Mouse (Mus musculus) yolk sac, embryonic 10.5 days (tissue): ENCODE results near the gene Ces1a.

Source experiments
- DNase-seq: peaks from one replicate; pipeline ENCODE4 v3.0.0-alpha.2; 2017; ENCODE audit warnings: low spot score

Ces1a gene

GRCm38 (mm10) chr8:93048092-93048491, at the start of gene Ces1a:
Gene Ces1a, minus strand, starts transcription at chr8:93048192.
- DNase-seq: no peak

DNA sequence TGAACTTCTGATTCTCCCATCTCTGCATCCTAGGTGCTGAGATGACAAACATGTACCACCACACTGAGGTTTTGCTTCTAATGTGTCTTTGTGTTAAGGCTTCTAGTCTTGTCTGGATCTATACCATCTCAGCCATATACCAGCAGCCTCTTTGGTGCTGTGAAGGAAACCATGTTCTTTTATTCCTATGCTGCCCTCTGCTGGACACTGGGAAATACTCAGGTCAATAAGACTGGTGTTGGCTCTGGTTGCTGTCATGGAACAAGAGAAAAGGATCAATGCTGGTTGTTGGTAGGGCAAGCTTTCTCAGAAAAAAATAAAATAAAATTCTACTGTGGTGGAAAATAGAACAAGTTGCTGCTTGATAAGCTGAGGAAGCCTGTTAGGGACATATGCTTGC, 47.4 kb upstream of the Ces1a start:
- peak; percentile 13 for DNase-seq

DNA sequence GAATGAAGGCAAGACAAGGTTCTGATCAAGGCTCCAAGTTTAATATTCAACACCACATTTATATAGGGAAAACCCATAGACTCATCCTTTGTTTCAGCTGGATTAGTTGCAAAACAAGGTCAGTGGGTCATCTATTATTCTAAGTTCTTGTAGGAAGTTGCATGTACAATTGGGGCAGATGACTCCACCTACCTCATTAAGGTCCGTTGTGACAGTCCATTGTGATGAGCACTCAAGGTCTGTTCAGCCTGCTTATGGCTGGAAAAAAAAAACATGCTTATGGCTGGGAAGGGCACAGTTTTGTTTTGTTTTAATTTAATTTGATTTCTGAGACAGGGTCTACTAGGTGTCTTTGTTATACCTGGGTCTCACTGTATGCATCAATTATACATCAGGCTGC, 43.3 kb upstream of the Ces1a start:
- no peak for DNase-seq

DNA sequence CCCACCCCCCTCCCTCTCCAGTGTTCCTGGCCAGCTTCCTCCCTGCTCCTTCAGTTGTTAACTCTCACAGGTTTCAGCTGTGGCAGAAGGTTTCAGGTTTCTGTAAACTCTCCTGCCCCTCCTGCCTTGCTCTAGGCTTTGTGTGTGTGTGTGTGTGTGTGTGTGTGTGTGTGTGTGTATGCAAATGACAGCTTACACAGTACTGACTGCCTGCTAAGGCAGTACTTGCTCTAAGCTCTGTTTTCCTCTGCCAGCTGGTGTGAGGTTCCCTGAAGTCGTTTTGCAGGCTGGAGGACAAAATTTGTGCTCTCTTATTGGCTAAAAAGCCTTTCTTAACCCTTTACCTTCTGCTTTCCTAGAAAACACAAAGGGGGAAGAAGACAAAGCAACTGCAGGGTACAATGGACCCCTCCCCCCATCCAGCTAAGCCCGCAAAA, 40.7 kb upstream of the Ces1a start:
- DNase-seq: peak; percentile 22

GRCm38 (mm10) chr8:93088193-93088592, 40.2 kb upstream of the Ces1a start:
- no peak for DNase-seq

DNA sequence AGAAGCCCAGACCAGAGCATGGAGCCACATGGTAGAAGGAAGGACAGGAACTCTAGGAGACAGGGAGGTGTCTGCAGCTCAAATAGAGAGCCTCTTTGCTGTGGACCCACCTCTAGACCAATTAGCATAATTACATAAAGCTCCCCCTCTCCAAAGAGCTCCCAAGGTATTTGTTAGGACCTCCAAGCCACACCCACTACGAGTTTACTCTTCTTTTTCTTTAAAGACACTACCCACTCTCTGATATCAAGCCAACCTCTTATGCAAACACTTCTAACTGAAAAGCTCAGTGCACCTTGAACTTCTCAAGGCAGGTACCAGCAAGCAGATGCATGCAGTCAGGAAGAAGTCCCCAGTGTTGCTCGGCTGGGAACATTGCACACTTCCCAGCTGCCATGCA, 31.9 kb upstream of the Ces1a start, which contains the start of gene Ces1b:
Ces1b (minus strand) TSS at position 131 of the 400 bp plus-strand sequence.
- DNase-seq: no peak

DNA sequence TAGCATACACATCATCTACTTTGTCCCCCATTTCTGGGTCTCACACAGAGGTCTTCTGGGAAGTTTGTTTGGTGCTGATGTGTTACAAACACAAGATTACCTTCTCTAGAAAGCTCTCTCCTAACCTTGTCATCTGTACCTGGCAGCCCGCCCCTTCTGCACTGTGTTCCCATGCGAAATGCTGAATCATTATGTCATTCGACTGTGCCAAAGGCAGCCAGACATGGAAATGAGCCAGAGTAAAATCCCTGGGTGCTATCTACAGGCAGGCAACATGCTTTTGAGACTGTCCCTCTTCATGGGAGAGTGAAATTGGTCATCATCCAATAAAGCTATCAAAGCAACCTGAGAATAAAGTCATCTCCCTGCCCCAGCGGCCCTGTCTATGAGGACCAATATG, 27.3 kb upstream of the Ces1a start:
- DNase-seq: no peak

DNA sequence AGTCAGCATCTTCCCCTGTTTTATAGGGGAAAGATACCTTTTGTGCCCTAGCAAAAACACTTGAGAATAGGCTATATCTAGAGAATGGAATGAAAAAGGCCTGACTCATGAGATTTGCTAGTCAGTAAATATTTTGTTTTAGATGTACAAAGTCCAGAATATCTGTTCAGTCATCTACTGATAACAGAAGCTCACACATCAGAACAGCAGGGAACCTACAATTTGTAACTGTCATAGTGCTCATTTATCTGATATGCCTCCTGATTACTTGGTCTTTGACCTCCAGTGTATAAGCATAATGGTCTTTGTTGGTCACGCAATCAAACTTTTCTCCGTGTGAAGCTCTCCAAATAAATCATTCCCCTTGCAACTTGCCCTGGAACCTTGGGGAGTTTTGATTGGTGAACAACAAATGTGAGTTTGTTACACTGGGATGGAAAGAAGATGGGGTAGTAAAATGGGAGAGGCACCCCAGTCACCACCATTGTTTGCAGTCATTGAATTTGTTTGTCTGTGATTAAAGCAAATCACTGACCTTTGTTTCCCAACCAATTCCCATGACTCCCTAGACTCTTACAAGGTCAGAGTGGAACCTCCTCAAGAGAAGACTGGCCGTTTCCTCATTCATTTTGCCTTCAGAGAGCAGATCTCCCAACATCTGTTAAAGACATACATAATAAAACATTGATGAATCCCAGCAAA, 15.6 kb upstream of the Ces1a start:
- DNase-seq: no peak

- peak; percentile 33 for DNase-seq
These were observed 11.2 kb upstream of the Ces1a start for GRCm38 (mm10) chr8:93059185-93059584.

DNA sequence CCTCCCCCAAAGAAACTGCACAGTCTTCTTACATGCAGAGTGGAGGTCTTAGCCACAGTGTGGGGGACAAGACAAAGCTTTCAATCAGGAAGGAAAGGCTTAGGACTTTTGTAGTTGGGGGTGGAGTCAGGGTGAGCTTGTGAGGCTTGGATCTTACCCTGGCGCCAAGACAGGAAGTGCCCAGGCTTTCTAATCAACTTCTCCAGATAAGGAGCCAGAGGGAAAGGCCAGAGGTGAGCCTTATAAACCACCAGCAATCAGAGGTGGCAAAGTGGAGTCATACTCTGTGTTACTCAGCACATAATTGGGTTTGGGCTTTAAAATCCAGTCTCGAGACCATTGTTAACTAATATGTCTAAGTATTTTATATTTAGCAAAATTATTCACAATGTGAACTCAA, 7.2 kb upstream of the Ces1a start:
- DNase-seq: peak; percentile 2

- no peak for DNase-seq
These were observed 771 bp upstream of the Ces1a start for GRCm38 (mm10) chr8:93048510-93049416.

GRCm38 (mm10) chr8:93043083-93043482, 4.9 kb downstream of the Ces1a start:
- DNase-seq: no peak

DNA sequence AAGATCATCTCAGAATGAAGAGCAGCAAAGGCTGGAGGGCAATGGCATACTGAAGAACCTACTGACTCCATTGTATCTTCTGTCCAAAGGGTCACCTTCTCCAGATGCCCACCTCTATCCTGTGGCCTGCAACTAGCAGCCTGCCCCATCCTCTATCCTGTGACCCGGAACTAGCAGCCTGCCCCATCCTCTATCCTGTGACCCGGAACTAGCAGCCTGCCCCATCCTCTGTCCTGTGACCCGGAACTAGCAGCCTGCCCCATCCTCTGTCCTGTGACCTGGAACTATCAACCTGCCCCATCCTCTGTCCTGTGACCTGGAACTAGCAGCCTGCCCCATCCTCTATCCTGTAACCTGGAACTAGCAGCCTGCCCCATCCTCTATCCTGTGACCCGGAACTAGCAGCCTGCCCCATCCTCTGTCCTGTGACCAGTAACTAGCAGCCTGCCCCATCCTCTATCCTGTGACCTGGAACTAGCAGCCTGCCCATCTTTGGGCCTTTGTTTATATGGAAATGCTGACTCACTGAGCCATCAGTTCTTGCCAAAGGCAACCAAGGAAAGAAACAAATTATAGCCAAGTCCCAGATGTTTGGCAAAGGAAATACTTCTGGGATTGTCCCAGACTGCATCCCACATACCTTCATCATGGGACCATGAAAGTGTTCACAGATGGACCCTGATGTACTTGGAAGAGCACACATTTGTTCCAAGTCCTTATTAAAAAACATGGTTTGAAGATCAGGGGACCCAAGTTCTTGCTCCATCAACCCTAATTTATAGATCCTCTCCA, 7.0 kb downstream of the Ces1a start:
- no peak for DNase-seq

- no peak for DNase-seq
These were observed 7.7 kb downstream of the Ces1a start for GRCm38 (mm10) chr8:93040256-93040655.

DNA sequence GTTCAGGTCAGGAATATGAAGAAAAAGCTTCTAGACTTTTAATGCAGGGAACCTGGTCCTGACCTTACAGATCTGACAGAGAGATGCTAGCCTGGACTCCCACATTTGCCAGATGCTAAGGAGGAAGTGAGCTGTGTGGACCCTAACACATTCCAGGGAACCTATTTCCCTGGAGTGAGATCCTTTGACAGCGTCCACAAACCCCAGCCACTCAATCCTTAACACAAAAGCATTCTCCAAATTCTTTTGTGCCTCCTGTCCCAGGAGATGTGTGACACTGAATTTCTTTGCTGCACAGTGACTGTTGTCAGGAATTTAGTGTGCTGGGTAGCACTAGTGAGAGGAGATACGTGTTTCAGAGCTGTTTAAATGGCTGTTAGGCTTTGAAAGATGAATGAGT, 9.2 kb downstream of the Ces1a start:
- DNase-seq: no peak

DNA sequence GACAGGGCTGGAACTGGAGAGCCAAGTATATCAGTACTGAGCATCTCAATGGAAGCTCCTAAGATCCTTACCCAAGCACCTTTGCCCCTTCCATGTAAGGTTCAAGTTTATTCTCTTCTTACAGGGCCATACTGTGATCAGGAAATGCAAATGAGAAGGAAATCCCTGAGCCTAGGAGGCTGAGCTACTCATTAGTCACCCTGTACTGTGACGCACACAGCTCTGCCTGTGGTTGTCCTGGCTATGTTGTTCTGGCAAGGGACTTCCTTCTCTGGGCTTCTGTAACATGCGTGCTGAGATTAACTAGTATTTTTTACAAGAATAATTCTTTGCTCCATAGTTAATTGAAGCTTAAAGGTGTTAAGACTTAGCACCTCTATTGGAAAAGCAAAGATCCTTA, 17.3 kb downstream of the Ces1a start:
- DNase-seq: no peak

- no peak for DNase-seq
These were observed 26.3 kb downstream of the Ces1a start for GRCm38 (mm10) chr8:93021738-93022137.

GRCm38 (mm10) chr8:93014300-93014699, 33.7 kb downstream of the Ces1a start:
- DNase-seq: no peak

- DNase-seq: no peak
These were observed 35.8 kb downstream of the Ces1a start for GRCm38 (mm10) chr8:93012226-93012625.

GRCm38 (mm10) chr8:93011439-93011838, 36.6 kb downstream of the Ces1a start:
- peak; percentile 52 for DNase-seq

- peak; percentile 9 for DNase-seq
These were observed 37.7 kb downstream of the Ces1a start for GRCm38 (mm10) chr8:93010286-93010685.

DNA sequence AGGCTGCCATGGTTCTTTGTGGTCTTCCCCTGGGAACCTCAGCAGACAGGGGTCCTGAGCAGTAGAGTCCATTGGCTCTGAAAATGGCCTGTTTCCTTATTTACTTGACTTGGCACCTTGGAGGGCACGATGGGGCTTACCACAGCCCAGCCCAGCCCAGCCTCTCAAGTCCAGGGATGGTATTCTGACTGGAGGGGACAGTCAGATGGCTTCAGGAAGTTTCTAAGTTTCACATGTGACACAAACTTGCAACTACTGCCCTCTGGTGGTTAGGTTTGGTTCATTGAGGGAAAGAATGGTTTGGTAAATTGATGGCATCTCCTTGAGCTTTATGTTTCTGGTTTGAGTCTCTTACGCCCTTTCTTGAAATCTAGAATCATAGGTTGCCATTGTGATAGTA, 49.4 kb downstream of the Ces1a start:
- DNase-seq: peak; percentile 11
